Mouse (Mus musculus) brain, embryonic 18.5 days (tissue): ENCODE results near the gene Krt75.

Experiments
- DNase-seq: peaks from one replicate; pipeline ENCODE4 v3.0.0-alpha.2; 2012; ENCODE audit warnings: low read depth, low spot score

Gene Krt75

GRCm38 (mm10) chr15:101573796-101574345 lies at the start of gene Krt75:
TSS of gene Krt75 (minus strand) at chr15:101573904.
- no peak for DNase-seq

DNA sequence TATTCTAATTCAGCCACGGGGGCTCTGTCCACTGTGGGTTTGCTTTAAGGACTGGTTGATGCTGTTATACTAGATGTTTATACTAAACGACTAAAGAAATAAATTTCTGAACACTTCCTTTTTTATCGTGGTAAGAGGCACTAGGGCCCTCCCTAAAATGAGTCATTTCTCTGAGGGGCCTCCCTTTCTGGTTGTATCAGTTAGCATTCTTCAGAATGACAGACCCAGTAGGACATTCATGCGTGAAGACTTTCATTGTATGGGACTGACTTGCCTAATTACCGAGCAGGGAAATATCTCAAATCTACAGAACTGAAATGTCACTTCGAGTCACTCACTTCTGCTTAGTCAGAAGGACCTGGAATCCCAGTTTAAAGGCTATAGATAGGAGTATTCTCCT lies 25.4 kb upstream of the Krt75 start:
- no peak for DNase-seq

GRCm38 (mm10) chr15:101588216-101588615 lies 14.5 kb upstream of the Krt75 start:
- no peak for DNase-seq

DNA sequence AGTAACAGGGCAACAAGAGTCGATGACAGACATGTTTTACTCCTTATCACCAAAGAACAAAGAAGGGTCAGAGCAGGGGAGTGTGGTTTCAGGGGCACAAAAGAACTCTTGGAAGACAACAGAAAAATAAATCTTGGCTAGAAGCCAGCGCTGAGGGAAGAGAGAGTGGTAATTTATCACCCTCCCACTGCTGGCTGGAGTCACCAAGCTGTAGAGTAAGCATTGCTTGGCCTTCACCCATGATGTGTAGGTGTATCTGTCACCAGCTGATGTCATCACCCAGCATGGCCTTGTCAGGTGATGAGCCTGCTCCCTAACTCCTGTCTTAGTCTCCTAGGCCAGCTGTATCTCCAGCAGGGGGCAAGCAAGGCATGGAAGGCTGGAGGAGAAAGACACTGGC lies 10.8 kb upstream of the Krt75 start:
- no peak for DNase-seq

- DNase-seq: no peak
These were observed 9.7 kb upstream of the Krt75 start for GRCm38 (mm10) chr15:101583211-101583965.

GRCm38 (mm10) chr15:101581701-101582100 lies 8.0 kb upstream of the Krt75 start:
- no peak for DNase-seq

DNA sequence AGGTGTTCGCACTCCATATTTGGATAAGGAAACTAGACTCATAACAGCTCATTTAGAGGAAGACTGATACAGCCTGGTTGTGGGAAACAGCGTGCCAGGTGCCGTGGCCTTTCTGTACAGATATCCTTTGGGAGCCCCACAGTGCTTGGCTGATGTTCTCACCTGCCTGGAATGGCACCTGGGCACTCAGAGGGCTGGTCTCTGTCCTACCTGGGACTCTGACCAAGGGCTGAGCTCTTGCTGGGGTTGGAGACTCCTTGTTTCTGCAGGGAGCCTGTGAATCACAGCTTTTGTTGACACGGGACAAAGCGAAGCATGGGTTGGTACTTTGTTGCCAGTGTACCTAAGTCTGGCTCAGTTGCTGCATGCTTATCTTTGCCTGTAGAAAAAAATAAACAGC lies 1.8 kb upstream of the Krt75 start:
- no peak for DNase-seq

- no peak for DNase-seq
These were observed 5.9 kb downstream of the Krt75 start for GRCm38 (mm10) chr15:101567780-101568179.

- DNase-seq: no peak
These were observed 10.9 kb downstream of the Krt75 start, which contains the start of gene Krt90 for GRCm38 (mm10) chr15:101562850-101563249. TSS of gene Krt90 (minus strand) at chr15:101562950.

- no peak for DNase-seq
These were observed 15.6 kb downstream of the Krt75 start for GRCm38 (mm10) chr15:101558034-101558646.

GRCm38 (mm10) chr15:101553169-101553568 lies 20.5 kb downstream of the Krt75 start:
- no peak for DNase-seq

- no peak for DNase-seq
These were observed 21.5 kb downstream of the Krt75 start for GRCm38 (mm10) chr15:101552188-101552587.

DNA sequence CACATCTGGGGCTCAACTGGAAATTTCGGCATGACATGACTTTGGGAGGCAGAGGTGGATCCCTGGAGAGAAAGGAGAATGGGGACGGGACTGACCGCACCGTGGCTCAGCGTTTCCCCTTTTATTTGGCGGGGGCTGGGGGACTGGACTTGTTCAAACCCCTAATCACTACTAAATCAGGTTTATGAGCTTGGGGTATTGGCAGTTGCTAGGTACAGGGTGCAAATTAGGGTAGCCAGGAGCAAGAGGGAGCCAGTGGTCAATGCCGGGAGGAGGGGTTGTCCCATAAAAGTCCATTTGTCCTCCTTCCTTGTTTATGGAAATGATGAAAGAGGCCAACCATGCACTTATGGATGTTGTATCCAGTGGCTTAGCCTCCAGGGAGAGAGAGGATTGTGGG lies 23.1 kb downstream of the Krt75 start, which contains the start of gene Krt82:
Krt82 (minus strand) TSS at position 101 of the 400 bp plus-strand sequence.
- no peak for DNase-seq

DNA sequence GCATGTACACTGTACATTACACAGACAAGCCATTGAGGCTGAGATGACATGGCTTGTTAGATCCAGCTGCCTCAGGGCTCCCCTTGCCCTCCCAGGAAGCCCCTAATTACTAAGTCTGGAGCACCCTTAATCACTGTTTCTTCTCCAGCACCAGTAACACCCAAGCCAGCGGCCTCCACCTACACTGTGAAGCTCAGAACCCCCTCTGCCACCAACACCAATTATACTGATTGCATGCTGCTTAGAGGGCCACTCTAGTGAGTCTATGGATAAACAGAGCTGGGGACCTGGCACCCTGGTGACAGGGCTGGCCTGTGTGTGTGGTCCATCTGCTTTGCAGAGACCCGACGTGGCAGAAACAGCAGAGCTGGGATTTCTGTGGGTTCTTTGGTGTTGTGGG lies 29.2 kb downstream of the Krt75 start:
- no peak for DNase-seq

- no peak for DNase-seq
These were observed 31.2 kb downstream of the Krt75 start for GRCm38 (mm10) chr15:101542543-101542942.

- no peak for DNase-seq
These were observed 35.2 kb downstream of the Krt75 start for GRCm38 (mm10) chr15:101538580-101538900.

DNA sequence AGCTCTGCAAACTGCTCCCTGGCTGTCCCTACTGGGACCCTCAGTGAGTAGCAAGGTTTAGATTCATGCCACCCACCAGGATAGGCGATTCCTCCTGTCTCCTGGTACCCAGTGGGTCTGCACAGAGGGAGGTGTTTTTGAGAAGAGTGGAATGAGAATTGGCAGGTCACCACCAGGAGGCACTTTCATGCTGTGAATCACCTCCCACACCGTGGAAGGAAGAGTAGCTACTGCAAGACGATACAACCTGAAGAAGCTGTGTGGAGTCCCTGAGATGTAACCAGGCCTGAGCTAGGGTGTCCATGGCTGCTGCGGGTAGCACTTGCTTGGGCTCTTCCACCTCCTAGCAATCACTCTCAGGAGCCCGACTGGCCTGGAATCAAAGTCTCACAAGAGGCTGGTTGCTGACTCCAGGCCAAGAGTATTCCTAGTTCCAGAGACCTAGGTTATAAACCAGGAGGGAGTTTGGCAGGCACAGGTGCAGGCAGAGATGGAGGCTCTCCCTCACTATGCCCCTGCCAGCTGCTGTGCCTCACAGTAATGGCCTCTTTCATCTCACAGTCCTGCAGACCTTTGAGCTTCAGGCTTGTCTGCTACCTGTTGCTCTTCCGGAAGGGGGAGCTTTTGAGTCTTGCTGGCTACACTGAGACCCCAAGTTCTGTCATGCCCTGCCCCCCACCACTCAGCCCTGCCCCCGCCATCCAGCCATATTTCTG lies 35.7 kb downstream of the Krt75 start:
- DNase-seq: no peak

DNA sequence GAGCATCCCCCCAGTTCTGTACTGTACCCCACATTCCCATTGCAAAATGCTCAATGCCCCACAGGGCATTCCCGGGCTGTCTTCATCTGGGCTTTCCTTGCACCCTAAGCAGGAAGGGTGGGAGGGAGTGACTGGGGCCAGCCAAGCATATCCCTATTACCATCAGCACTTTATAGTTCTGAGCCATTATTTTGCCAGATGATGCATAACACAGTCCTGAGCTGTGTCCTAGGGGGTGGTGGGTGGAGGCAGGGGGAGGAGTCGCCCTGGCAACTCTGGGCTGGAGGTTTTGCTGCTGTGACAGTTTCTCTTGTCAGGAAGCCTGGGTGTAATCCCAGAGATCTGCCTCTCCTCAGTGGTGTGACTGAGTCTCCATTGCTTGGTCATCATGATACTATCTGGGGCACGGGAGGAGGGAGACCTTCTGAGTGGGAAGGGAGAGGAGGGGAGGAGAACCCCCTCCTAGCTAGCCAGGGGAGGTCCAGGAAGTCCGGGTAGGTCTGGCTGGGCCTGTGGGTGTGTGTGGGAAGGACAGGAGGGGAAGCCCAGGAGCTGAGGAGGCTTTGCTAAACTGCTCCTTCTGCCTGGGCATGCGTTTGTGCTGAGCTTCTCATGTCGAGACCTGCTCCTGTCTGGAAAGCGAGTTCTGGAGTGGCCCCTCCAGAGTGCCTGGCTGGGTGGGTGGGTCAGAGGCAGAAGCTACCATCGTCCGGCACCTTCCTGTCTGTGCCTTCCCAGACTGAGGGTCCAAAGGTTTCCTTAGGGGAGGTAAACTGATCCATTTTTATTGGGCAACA lies 37.5 kb downstream of the Krt75 start:
- no peak for DNase-seq

DNA sequence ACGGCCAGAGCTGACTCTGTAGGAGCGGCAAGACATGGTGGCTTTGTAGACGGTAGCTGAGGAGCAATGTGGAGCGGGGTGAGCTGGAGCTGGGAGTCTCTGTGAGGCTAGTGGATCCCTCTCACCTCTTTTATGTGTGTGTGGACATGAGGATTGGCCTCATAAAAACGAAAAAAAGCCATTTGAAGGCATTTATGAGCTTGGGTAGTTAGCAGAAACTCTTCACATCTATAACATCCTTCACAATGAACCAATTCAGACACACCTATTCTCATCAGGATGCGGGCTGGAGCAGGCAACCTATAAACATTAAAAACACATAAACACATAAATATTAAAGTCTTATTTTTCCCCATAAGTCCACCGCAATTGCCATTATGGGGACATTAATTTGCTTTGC lies 41.0 kb downstream of the Krt75 start, which contains the start of gene Krt84:
Krt84 (minus strand) TSS at position 101 of the 400 bp plus-strand sequence.
- DNase-seq: no peak

- no peak for DNase-seq
These were observed 51.0 kb downstream of the Krt75 start for GRCm38 (mm10) chr15:101522556-101523232.

- peak; percentile 56 for DNase-seq
These were observed 53.9 kb downstream of the Krt75 start for GRCm38 (mm10) chr15:101519792-101520191.
